In the genomic region with DNA sequence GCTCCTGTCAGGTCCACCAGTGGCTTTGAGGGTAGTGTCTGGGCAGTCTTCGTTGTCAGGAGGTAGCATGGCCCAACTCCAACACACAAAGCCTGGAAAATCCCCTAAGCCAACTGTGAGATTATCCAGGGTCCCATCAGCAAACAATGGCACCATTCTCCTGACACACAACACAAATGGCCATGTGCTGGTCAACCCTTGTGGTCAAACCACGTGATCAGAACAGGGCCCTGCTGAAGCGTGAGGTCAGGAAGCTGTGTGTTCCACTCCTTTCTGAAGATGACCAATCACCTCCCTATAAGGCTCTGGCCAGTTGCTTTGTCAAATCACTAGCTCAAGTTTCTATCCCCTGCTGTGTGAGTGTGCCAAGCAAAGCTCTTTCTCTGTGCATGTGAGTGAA, we compare ENCODE assay signal across 15 mouse cellular contexts. TPM values are rescaled to one million over a fixed set of nuclear protein-coding genes. Genes with fewer than 3 reads are reported as not detected.
DNase-seq lines count a peak whose midpoint lies in the region; ATAC-seq lines count a peak whose summit lies in the region.
"Had no signal": no experiment of that assay in that cellular context is flagged by ENCODE, and none has a peak within 500 bp of the region (broad histone marks: within the 10 kb centered on the region; RNA-seq: fewer than 3 reads in every experiment).

No protein-coding gene starts in this region.

- H3K4me3 ChIP-seq in midbrain, embryonic 11.5 days (ENCODE audit: low read depth, low read length): no peak overlapping the region
- H3K4me3 ChIP-seq in midbrain, embryonic 16.5 days (ENCODE audit: low read depth, low read length): no peak overlapping the region
- H3K4me3 ChIP-seq in heart, embryonic 12.5 days: no peak overlapping the region
- H3K4me3 ChIP-seq in hindbrain, embryonic 12.5 days: no peak overlapping the region
- no peak overlapping the region for H3K4me3 ChIP-seq in liver, embryonic 12.5 days
- H3K4me3 ChIP-seq: embryonic facial prominence, embryonic 13.5 days had no signal

- H3K27ac ChIP-seq in midbrain, embryonic 11.5 days (ENCODE audit: low read depth, low read length): no peak overlapping the region
- no peak overlapping the region for H3K27ac ChIP-seq in midbrain, embryonic 16.5 days (ENCODE audit: low read length)
- H3K27ac ChIP-seq in heart, embryonic 12.5 days (ENCODE audit: poor library complexity, severe bottlenecking): no peak overlapping the region
- H3K27ac ChIP-seq in hindbrain, embryonic 12.5 days: no peak overlapping the region
- no peak overlapping the region for H3K27ac ChIP-seq in liver, embryonic 12.5 days
- H3K27ac ChIP-seq: embryonic facial prominence, embryonic 13.5 days had no signal

- no peak overlapping the region for H3K4me2 ChIP-seq in midbrain, embryonic 11.5 days
- no peak overlapping the region for H3K4me2 ChIP-seq in midbrain, embryonic 16.5 days (ENCODE audit: low read length)
- no peak overlapping the region for H3K4me2 ChIP-seq in heart, embryonic 12.5 days
- no peak overlapping the region for H3K4me2 ChIP-seq in hindbrain, embryonic 12.5 days (replicated peaks)
- H3K4me2 ChIP-seq in liver, embryonic 12.5 days: no peak overlapping the region
- H3K4me2 ChIP-seq: embryonic facial prominence, embryonic 13.5 days; lung, embryonic 14.5 days had no signal

- H3K4me1 ChIP-seq in midbrain, embryonic 11.5 days (ENCODE audit: control insufficient read depth, insufficient read depth, low read length): no peaks in the 10 kb centered on the region
- no peaks in the 10 kb centered on the region for H3K4me1 ChIP-seq in midbrain, embryonic 16.5 days (ENCODE audit: control insufficient read depth, insufficient read depth, low read length)
- peaks cover 7% of the 10 kb centered on the region; the same call in 1 of the 2 replicates for H3K4me1 ChIP-seq in heart, embryonic 12.5 days (replicated peaks)
- peaks cover 9% of the 10 kb centered on the region for H3K4me1 ChIP-seq in hindbrain, embryonic 12.5 days
- peaks cover 10% of the 10 kb centered on the region; the same call in 1 of the 2 replicates for H3K4me1 ChIP-seq in liver, embryonic 12.5 days
- H3K4me1 ChIP-seq: embryonic facial prominence, embryonic 13.5 days had no signal

- no peaks in the 10 kb centered on the region for H3K27me3 ChIP-seq in midbrain, embryonic 11.5 days (ENCODE audit: control insufficient read depth, insufficient read depth, low read length)
- H3K27me3 ChIP-seq in midbrain, embryonic 16.5 days (ENCODE audit: control insufficient read depth, insufficient read depth, low read depth, low read length): no peaks in the 10 kb centered on the region
- H3K27me3 ChIP-seq in heart, embryonic 12.5 days (replicated peaks): no peaks in the 10 kb centered on the region
- H3K27me3 ChIP-seq in hindbrain, embryonic 12.5 days: no peaks in the 10 kb centered on the region
- peaks cover 4% of the 10 kb centered on the region; the same call in 1 of the 2 replicates for H3K27me3 ChIP-seq in liver, embryonic 12.5 days (replicated peaks)
- H3K27me3 ChIP-seq: embryonic facial prominence, embryonic 13.5 days had no signal

- 47% methylated on average over 3 of the region's 3 CpGs for WGBS in midbrain, embryonic 11.5 days
- 56% methylated on average over 3 of the region's 3 CpGs for WGBS in midbrain, embryonic 16.5 days
- 56% methylated on average over 3 of the region's 3 CpGs for WGBS in heart, embryonic 12.5 days
- 60% methylated on average over 3 of the region's 3 CpGs for WGBS in hindbrain, embryonic 12.5 days
- 41% methylated on average over 3 of the region's 3 CpGs for WGBS in liver, embryonic 12.5 days (ENCODE audit: insufficient replicate concordance)

- no peak for ATAC-seq in midbrain, embryonic 11.5 days (ENCODE audit: low FRiP score)
- no peak for ATAC-seq in midbrain, embryonic 16.5 days
- ATAC-seq in heart, embryonic 12.5 days (ENCODE audit: insufficient number of reproducible peaks, low FRiP score): no peak
- no peak for ATAC-seq in hindbrain, embryonic 12.5 days (ENCODE audit: low FRiP score)
- no peak for ATAC-seq in liver, embryonic 12.5 days

- DNase-seq in midbrain, embryonic 11.5 days (ENCODE audit: low spot score, missing footprints): peak; percentile 76
- DNase-seq in Muller cell, postnatal 12 days (ENCODE audit: inconsistent ontology term): peak; percentile 86
- peak; percentile 51 for DNase-seq in fibroblast of lung, adult 2 months (ENCODE audit: low read depth)
- DNase-seq: cerebellum, postnatal 14 days; kidney, adult 9 months; kidney, postnatal 36 days; lung, embryonic 14.5 days; lung, postnatal 4 days; midbrain, embryonic 14.5 days; spleen, adult 18-20 months had no signal

- peaks cover 2% of the 10 kb centered on the region; the same call in 1 of the 2 replicates for H3K36me3 ChIP-seq in midbrain, embryonic 11.5 days (ENCODE audit: control insufficient read depth, insufficient read depth, low read length)
- 0 out of 2 replicates have a peak, but pooled peaks cover 3% of the 10 kb centered on the region for H3K36me3 ChIP-seq in midbrain, embryonic 16.5 days (ENCODE audit: control insufficient read depth, insufficient read depth, low read length)
- no peaks in the 10 kb centered on the region; the same call in 1 of the 2 replicates for H3K36me3 ChIP-seq in heart, embryonic 12.5 days
- peaks cover 10% of the 10 kb centered on the region; the same call in 1 of the 2 replicates for H3K36me3 ChIP-seq in hindbrain, embryonic 12.5 days
- no peaks in the 10 kb centered on the region for H3K36me3 ChIP-seq in liver, embryonic 12.5 days

- no peaks in the 10 kb centered on the region for H3K9me3 ChIP-seq in midbrain, embryonic 11.5 days (ENCODE audit: control insufficient read depth, low read length)
- no peaks in the 10 kb centered on the region for H3K9me3 ChIP-seq in midbrain, embryonic 16.5 days (replicated peaks; ENCODE audit: control insufficient read depth, low read length, poor library complexity, severe bottlenecking)
- H3K9me3 ChIP-seq in heart, embryonic 12.5 days (replicated peaks): no peaks in the 10 kb centered on the region
- H3K9me3 ChIP-seq in hindbrain, embryonic 12.5 days (replicated peaks): no peaks in the 10 kb centered on the region
- H3K9me3 ChIP-seq in liver, embryonic 12.5 days (replicated peaks): no peaks in the 10 kb centered on the region
- H3K9me3 ChIP-seq: embryonic facial prominence, embryonic 13.5 days had no signal

- H3K9ac ChIP-seq in midbrain, embryonic 11.5 days (ENCODE audit: low read length): no peak overlapping the region
- no peak overlapping the region for H3K9ac ChIP-seq in midbrain, embryonic 16.5 days (ENCODE audit: low read depth, low read length)
- no peak overlapping the region for H3K9ac ChIP-seq in heart, embryonic 12.5 days
- no peak overlapping the region for H3K9ac ChIP-seq in hindbrain, embryonic 12.5 days
- no peak overlapping the region for H3K9ac ChIP-seq in liver, embryonic 12.5 days
- H3K9ac ChIP-seq: embryonic facial prominence, embryonic 13.5 days; lung, embryonic 14.5 days had no signal

RNA-seq across cellular contexts. Expression of gene Agpat3, which starts 47.3 kb away (rescaled TPM):
- 37.8 and 46.3 TPM in 2 replicates for polyA plus RNA-seq in midbrain, embryonic 11.5 days (2014; fragmentation: Nextera tagmentation; extraction: Ambion mirVana)
- 61.4 and 66.3 TPM in 2 replicates for polyA plus RNA-seq in midbrain, embryonic 16.5 days (2015; fragmentation: Nextera tagmentation; extraction: Ambion mirVana)
- polyA plus RNA-seq in heart, embryonic 12.5 days (2016; fragmentation: Nextera tagmentation; extraction: Ambion mirVana): 46.1 and 48.7 TPM in 2 replicates
- 59.2 and 59.7 TPM in 2 replicates for polyA plus RNA-seq in hindbrain, embryonic 12.5 days (2016; fragmentation: Nextera tagmentation; extraction: Ambion mirVana)
- polyA plus RNA-seq in liver, embryonic 12.5 days (2016; fragmentation: Nextera tagmentation; extraction: Ambion mirVana): 25.3 and 25.7 TPM in 2 replicates
